Mouse (Mus musculus) splenic B cell, adult 2 months (primary cell): ENCODE measurements around the gene Otogl.

Source experiments
- DNase-seq: peaks from one replicate; pipeline ENCODE4 v3.0.0-alpha.2; 2011; ENCODE audit warnings: low read depth, low spot score
- H3K27me3 ChIP-seq: 2 replicates; pipeline ENCODE4 v1.6.1; 2012; ENCODE audit warnings: mild to moderate bottlenecking, low read length, moderate library complexity, mixed read lengths; ENCODE audit not compliant: control insufficient read depth, poor library complexity, insufficient read depth, severe bottlenecking
- H3K36me3 ChIP-seq: 2 replicates; pipeline ENCODE4 v1.6.1; 2012; ENCODE audit warnings: mild to moderate bottlenecking, low read length, moderate library complexity, mixed read lengths; ENCODE audit not compliant: control insufficient read depth, poor library complexity, insufficient read depth, severe bottlenecking

The Otogl gene

GRCm38 (mm10) chr10:107930471-107931021 is 18.6 kb upstream of the Otogl start:
- DNase-seq, result no peak
- no peaks in the 10 kb centered on the region for H3K27me3 ChIP-seq
- no peaks in the 10 kb centered on the region for H3K36me3 ChIP-seq

- Histone ChIP-seq H3K36me3 (no peaks in the 10 kb centered on the region), H3K27me3 (no peaks in the 10 kb centered on the region)
Measured at GRCm38 (mm10) chr10:107925306-107925705, 13.4 kb upstream of the Otogl start.

GRCm38 (mm10) chr10:107923860-107924259 is 11.9 kb upstream of the Otogl start:
- Histone ChIP-seq H3K36me3 (no peaks in the 10 kb centered on the region), H3K27me3 (no peaks in the 10 kb centered on the region)
- DNase-seq, result no peak

More at GRCm38 (mm10) chr10:107925306-107925705, 13.4 kb upstream of the Otogl start:
- DNase-seq, result no peak

DNA sequence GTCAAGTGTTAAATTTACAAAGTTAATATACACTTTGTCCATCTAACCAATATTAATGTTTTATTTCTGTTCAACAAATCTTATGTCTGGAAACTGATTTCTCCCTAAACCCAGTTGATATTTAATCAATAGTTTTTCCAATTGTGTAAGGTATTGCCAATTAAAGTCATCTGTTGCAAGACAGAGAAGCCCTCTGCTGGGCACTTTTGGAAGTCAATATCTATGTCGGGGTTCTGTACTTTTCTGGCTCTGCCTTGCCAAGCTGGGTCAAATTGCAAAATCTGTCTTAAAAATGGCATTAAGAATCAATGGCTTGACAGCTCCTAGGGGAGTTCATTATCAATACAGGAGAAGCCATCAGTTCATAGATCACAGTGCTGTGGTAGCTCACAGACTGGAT is 10.8 kb upstream of the Otogl start:
- peak; percentile 4 for DNase-seq
- Histone ChIP-seq H3K36me3 (no peaks in the 10 kb centered on the region), H3K27me3 (no peaks in the 10 kb centered on the region)

- no peaks in the 10 kb centered on the region for H3K27me3 ChIP-seq
- no peak for DNase-seq
- no peaks in the 10 kb centered on the region for H3K36me3 ChIP-seq
Measured at GRCm38 (mm10) chr10:107921549-107921948, 9.6 kb upstream of the Otogl start.

- Histone ChIP-seq H3K36me3 (no peaks in the 10 kb centered on the region), H3K27me3 (no peaks in the 10 kb centered on the region)
- DNase-seq, result no peak
Measured at GRCm38 (mm10) chr10:107921134-107921533, 9.2 kb upstream of the Otogl start.

GRCm38 (mm10) chr10:107913013-107913412 is 1.1 kb upstream of the Otogl start:
- Histone ChIP-seq H3K36me3 (no peaks in the 10 kb centered on the region), H3K27me3 (no peaks in the 10 kb centered on the region)
- no peak for DNase-seq

DNA sequence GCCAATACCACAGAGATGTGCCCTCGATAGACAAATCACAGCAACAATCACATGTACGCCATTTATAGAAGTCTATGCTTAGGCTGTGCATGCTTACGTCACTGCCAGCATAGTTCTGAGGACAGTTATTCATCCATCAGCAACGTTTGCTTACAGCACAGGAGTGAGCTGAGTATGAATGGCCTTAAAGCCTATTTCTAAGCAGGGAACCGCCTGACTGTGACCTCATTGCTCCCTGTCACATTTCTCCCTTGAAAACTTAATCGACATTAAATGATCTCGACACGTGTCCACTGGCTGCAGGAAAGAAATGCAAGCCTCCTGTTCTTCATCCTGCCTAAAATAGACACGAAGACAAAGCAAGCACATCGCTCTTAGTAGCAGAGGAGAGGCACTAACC is 5.5 kb downstream of the Otogl start:
- Histone ChIP-seq H3K27me3 (no peaks in the 10 kb centered on the region), H3K36me3 (no peaks in the 10 kb centered on the region)
- DNase-seq, result no peak

DNA sequence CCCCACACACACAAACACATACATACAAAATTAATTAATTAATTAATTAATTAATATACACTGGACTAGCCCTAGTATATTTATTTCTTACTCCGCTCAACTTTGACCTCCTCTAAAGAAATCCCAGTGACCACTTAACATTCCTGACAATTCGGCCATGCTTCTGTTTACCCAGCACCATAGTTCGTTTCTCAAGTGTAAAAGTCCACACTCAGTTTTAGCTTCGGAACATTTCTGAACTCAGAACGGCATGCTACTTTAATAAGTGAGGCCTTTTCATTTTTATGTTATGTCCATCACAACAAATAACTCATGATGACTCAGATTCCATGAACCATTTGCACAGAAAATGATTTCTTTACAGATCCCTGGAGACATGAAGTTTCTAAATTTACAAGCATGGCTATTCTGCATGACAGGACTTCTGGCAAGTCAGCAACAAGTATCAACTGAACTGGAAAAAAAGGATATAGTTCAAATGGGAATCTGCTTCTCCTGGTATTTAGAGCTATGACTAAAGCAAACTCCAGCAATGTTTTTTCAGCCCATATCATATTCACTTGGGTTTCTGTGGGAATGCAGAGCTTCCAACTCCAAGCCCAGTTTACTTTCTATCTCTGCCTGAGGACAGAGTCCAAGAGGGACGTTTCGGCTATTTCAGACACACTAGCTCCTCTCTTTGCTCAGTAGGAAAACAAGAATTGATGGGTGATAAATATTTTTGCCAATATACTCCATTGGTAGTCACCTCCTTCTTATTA is 6.5 kb downstream of the Otogl start:
- DNase-seq, result no peak
- no peaks in the 10 kb centered on the region for H3K36me3 ChIP-seq
- no peaks in the 10 kb centered on the region for H3K27me3 ChIP-seq

- Histone ChIP-seq H3K27me3 (no peaks in the 10 kb centered on the region), H3K36me3 (no peaks in the 10 kb centered on the region)
- no peak for DNase-seq
Measured at GRCm38 (mm10) chr10:107901958-107902357, 10.0 kb downstream of the Otogl start.

- DNase-seq, result no peak
- Histone ChIP-seq H3K27me3 (no peaks in the 10 kb centered on the region), H3K36me3 (no peaks in the 10 kb centered on the region)
Measured at GRCm38 (mm10) chr10:107901204-107901879, 10.6 kb downstream of the Otogl start.

- Histone ChIP-seq H3K27me3 (no peaks in the 10 kb centered on the region), H3K36me3 (no peaks in the 10 kb centered on the region)
- DNase-seq, result no peak
Measured at GRCm38 (mm10) chr10:107899946-107900345, 12.0 kb downstream of the Otogl start.

DNA sequence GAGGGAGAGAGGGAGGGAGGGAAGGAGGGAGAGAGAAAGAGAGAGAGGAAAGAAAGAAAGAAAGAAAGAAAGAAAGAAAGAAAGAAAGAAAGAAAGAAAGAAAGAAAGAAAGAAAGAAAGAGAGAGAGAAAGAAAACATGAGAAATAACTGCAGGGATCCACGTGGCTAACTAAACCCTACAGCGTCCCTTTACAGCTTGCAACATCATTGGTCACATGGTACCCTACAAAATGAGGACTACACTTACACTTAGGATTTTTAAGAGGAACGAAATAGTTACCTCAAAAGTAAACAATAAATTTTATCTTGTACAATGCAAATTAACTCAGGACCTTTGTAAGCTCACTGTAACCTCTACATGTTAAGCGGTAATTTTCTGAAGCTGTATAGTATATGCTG is 15.8 kb downstream of the Otogl start:
- no peak for DNase-seq
- Histone ChIP-seq H3K36me3 (no peaks in the 10 kb centered on the region), H3K27me3 (no peaks in the 10 kb centered on the region)

DNA sequence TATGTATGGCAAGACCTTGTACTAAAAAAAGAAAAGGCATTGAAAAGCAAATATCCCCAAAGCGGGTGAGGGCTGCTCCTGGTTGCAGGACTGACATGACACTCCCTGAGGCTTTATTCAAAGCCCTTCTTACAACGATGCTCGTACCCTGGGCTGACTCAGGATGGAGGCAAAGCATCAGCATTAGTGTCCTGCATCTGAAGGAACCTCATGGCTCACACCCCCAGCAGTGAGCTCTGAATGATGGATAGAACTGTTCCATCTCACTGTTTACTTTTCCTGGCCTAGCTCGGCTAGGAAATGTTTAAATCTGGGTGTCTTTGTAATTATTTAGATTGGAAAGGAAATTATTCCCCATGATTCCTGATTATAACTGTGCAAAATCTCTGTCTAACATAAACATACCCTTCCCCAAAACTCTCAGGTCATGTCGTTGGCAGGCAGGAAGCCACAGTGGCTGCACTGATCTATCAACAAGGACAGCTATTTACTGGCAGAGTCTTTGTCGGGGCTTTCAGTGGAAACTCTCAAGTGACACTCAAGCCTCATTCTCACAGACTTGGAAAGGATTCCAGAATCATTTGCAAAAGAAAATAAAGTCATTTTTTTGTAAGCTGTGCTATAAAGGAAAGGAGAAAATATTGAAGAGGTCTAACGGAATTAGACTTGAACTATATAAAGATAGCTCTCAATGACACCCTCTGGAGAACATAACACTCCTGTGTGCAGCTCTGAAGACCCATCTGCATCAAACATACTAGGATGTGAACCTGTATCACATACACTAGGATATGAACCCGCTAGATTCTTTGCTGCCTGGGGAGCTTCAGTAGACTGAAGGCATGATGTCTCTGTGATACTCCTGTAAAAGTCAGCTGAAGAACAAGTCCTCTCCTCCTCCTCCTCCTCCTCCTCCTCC is 17.0 kb downstream of the Otogl start:
- no peaks in the 10 kb centered on the region for H3K36me3 ChIP-seq
- DNase-seq, result no peak
- H3K27me3 ChIP-seq, result no peaks in the 10 kb centered on the region
